Mouse (Mus musculus) ES-E14 (cell line): ENCODE results near the gene Resp18.

ENCODE experiments used
- CHD2 ChIP-seq: IDR thresholded peaks from 2 replicates; pipeline ENCODE4 v1.6.1; 2014; ENCODE audit warnings: mild to moderate bottlenecking, low read depth, low read length, inconsistent platforms
- HCFC1 ChIP-seq: IDR thresholded peaks from 2 replicates; pipeline ENCODE4 v1.6.1; 2012; ENCODE audit warnings: low read length, inconsistent platforms, borderline replicate concordance; ENCODE audit not compliant: insufficient read depth
- MAFK ChIP-seq: IDR thresholded peaks from 2 replicates; pipeline ENCODE4 v1.6.1; 2014; ENCODE audit warnings: mild to moderate bottlenecking, low read depth, low read length, inconsistent platforms; ENCODE audit not compliant: insufficient read depth
- ZC3H11A ChIP-seq: IDR thresholded peaks from 2 replicates; pipeline ENCODE4 v1.6.1; 2012; ENCODE audit warnings: low read depth, mild to moderate bottlenecking, inconsistent platforms, low read length, borderline replicate concordance

DNA sequence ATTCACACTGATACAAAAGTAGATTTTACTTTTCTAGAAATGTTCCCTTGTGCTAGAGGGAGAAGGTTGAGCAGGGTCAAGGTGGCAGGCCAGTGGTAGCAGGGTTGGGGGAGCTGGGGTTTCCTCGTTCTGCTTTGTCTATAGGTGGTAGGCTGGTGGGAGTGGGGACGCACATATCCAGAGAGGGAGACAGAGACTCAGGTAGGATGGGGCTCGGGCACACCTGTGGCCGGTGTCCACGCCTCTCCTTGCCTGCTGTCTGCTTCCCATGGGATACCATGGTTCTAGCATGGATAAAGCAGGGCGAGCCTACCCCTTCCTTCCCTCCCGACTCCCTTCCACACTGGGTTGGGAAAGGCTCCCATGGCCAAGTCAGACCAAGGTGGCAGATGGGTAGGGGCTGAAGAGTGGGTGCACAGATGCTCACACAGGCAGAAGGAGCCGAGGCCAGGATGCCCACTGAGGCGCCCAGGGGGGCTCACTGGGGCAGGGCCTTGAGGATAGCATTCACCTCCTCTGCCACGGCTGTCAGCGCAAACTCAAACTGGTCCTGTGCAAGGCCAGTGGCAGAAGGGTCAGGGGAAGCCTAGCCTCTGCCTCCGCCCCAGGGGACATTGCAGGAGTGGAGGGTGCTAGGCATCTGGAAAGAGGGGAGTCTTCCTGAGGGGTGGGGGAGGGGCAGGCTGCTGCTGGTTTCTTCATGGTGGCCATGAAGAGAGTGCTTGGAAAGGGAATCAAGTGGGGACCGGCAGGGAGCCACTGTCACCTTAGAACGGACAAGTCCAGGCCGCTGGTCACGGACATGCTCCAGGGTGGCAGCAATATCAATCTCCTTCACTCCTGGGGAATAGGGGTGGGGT lies 30.9 kb downstream of the Resp18 start:
- TF ChIP-seq ZC3H11A, result no peak
- no peak for TF ChIP-seq MAFK
- no peak for TF ChIP-seq HCFC1
- no peak for TF ChIP-seq CHD2
